Mouse (Mus musculus) gastrocnemius, adult 2 months (tissue): ENCODE measurements around the gene Fbxl18. TPM values are rescaled to one million over a fixed set of nuclear protein-coding genes. Genes with fewer than 3 reads are reported as not detected.

ENCODE experiments used
- DNase-seq: peaks from one replicate; pipeline ENCODE4 v3.0.0; 2022
- H3K27ac ChIP-seq: fragments of 200-600 bp; 2 replicates; pipeline ENCODE4 v1.8.1; 2022; ENCODE audit warnings: mild to moderate bottlenecking
- H3K4me3 ChIP-seq: fragments of 200-600 bp; 2 replicates; pipeline ENCODE4 v1.8.1; 2022; ENCODE audit warnings: mild to moderate bottlenecking, moderate library complexity
- CTCF ChIP-seq: fragments of 200-600 bp; IDR thresholded peaks from 2 replicates; pipeline ENCODE4 v1.8.1; 2022; ENCODE audit warnings: antibody characterized with exemption, mild to moderate bottlenecking, moderate library complexity
- intact Hi-C: fragments of 180-260 bp; cut with DNase I; formaldehyde crosslinking; loops from one replicate; pipeline ENCODE4 v1.15.1; 2025
- total RNA-seq, 2 experiments: library from RNA; stranded (reverse); gene quantifications; 2 replicates each; pipeline ENCODE4 v1.2.3; 2021

Gene Fbxl18
- total RNA-seq, 2 experiments from 2014 or later = 5.8 to 6.2 TPM

DNA sequence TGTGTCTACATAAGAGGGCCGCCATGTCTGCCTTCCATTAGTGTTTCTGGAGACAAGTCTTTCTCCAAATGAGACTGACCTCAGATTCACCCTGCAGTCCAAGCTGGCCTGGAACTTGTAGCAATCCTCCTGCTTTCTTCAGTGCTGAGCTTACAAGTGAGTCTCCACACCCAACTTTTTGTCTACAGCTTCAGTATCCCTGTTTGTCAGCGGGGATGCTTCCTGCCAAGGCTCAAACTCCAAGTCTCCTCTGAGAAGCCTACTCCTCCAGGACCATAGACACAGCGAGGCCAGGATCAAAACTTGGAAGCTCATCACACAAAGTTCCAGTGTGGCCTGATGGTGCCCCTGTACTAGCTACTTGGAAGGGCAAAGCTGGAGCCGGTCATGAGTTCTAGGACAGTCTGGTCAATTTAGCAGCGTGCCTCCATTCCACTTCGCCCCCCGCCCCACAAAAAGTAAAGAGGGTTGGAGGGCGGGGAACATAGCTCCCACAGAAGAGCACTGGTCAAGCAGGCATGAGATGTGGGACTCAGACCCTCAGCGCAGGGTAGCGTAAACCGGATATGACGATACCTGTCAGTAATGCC, 32.2 kb upstream of the Fbxl18 start:
- Histone ChIP-seq H3K27ac (peak overlapping the region; percentile 94), H3K4me3 (no peak overlapping the region)
- intact Hi-C loops = no loop called here
- TF ChIP-seq CTCF = no peak
- no peak for DNase-seq

DNA sequence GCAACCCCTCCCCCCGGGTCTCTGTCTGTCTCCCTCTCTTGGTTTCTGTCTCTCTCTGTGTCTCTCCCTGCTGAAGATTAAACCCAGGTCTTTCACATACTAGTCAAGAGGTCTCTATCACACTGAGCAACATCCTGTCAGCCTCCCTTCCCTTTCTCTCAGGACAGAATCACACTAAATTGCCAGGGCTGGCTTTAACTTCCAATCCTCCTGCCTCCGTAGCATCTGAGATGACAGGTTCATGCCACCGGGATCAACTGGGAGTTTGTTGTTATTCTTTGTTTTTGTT, 31.7 kb upstream of the Fbxl18 start:
- TF ChIP-seq CTCF = no peak
- Histone ChIP-seq H3K27ac (peak overlapping the region; percentile 94), H3K4me3 (no peak overlapping the region; the same call in 1 of the 2 replicates)
- DNase-seq = no peak
- intact Hi-C loops = no loop called here

DNA sequence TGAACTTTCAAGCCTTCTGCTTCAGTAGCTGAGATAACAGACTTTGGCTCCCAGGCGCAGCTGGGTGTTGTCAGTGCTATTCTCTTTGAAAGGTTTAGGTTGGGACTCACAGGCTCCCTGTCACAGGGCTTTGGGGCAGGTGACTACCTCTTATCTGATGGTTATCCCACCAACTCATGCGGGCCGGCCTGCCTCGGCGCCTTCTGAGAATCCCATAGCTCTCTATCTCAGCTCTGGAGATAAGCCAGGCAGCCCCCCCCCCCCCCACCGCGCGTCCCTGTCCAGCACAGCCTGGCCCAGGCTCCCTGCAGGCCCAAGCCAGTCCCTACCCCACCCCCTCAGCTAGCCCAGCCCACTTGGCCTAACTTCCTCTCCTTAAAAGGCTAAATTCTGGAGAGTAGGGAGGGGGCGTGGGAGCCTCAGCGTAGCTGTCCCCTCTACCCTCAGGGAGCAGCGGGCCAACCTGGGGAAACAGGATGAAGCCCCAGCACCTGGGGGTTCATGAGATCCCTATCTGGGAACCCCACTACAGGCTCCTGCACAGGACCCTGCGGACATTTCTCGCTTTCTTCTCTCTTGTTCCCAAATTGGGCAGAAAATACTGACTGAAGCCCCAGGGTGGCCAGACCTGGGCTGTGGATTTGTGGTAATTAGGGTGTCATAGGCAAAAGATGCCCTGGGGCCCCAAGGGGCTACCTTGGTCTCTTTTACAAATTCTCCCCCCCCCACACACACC, 31.2 kb upstream of the Fbxl18 start:
- DNase-seq = peak; percentile 77
- peak overlapping the region; percentile 47 for H3K4me3 ChIP-seq
- intact Hi-C loops = no loop called here
- TF ChIP-seq CTCF = no peak
- H3K27ac ChIP-seq = peak overlapping the region; percentile 94

DNA sequence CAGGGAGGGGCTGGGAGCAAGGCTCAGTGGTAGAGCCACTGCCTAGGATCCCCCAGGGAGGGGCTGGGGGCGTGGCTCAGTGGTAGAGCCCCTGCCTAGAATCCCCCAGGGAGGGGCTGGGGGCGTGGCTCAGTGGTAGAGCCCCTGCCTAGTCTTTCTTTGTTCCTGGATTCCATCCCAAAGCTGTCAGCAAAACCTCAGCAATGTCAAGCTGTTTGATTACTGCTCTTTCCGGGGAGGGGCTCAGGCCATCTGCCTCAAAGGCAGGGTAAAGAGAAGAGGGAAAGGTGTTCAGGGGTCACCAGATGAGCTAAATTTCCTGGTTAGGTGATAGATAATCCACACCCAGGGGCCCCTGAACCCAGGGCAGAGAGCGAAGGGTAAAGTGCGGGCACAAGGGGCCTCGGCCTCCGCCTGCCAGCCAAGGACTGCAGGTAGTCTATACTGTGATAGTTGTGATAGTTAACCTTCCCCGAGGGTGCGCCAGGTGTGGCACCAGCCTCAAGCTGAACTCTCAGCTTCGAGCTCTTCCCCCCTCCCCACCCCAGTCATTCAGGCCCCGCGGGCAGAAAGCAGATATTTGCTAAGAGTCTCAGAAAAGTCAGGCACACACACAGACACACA, 29.2 kb upstream of the Fbxl18 start:
- no peak overlapping the region for H3K4me3 ChIP-seq
- H3K27ac ChIP-seq = no peak overlapping the region
- no peak for DNase-seq
- no peak for TF ChIP-seq CTCF
- intact Hi-C loops = no loop called here

DNA sequence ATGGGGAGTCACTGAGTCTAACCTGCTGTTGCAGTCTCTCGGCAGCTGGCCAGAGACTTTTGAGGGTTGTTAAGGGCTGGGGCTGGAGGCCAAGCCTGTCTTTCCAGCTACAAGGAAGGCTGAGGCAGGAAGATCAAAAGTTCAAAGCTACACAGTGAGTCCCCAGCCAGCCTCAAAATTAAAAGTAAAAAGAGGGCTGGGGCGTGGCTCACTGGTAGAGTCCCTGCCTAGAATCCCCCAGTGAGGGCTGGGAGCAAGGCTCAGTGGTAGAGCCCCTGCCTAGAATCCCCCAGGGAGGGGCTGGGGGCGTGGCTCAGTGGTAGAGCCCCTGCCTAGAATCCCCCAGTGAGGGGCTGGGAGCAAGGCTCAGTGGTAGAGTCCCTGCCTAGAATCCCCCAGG, 28.6 kb upstream of the Fbxl18 start:
- Histone ChIP-seq H3K4me3 (no peak overlapping the region), H3K27ac (no peak overlapping the region)
- intact Hi-C loops = no loop called here
- no peak for DNase-seq
- no peak for TF ChIP-seq CTCF

DNA sequence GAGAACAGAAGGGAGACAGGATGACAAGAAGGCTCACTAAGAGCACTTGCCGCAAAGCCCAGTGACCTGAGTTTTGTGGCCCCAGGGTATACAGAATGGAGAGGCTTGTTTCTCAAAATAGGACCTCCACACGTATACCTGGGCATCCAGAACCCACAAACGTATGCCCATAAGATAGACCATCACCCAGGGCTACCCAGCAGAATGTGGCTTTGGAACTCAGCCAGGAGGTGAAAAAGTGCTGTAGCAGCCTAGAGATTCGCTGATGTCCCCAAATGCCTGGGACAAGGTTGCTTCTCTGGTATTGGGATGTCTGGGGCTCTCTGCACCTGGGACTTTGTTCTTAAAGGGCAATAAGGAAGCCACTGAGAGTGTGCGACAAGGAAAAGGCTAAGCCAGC, 27.0 kb upstream of the Fbxl18 start:
- Histone ChIP-seq H3K4me3 (no peak overlapping the region), H3K27ac (peak overlapping the region; percentile 88)
- intact Hi-C loops = no loop called here
- no peak for TF ChIP-seq CTCF
- DNase-seq = no peak

DNA sequence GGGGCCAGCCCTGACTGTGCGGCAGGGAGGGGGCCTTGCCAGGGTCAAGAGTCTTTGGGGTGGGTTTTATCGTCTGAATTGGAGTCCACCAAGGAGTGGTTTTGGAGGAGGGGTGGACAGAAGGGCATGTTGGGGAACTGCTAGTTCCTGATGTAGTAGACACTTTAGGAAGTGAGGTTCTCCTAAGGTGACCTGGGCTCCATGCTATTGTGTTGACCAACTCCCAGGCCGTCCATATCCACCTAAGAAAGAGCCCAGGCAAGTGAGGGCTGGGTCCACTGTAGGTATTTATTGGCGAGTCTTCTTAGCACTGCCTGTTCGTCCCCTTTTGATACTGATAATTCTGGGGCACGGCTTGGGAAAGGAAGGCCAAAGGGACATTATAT, 25.8 kb upstream of the Fbxl18 start:
- peak overlapping the region; percentile 88 for H3K27ac ChIP-seq
- no peak for TF ChIP-seq CTCF
- intact Hi-C loops = loop anchor here (2.0 kb wide), 1 partner anchor 14 kb away; the partner anchor contains the start of gene Actb
- H3K4me3 ChIP-seq = peak overlapping the region; percentile 6; the same call in 1 of the 2 replicates
- no peak for DNase-seq

DNA sequence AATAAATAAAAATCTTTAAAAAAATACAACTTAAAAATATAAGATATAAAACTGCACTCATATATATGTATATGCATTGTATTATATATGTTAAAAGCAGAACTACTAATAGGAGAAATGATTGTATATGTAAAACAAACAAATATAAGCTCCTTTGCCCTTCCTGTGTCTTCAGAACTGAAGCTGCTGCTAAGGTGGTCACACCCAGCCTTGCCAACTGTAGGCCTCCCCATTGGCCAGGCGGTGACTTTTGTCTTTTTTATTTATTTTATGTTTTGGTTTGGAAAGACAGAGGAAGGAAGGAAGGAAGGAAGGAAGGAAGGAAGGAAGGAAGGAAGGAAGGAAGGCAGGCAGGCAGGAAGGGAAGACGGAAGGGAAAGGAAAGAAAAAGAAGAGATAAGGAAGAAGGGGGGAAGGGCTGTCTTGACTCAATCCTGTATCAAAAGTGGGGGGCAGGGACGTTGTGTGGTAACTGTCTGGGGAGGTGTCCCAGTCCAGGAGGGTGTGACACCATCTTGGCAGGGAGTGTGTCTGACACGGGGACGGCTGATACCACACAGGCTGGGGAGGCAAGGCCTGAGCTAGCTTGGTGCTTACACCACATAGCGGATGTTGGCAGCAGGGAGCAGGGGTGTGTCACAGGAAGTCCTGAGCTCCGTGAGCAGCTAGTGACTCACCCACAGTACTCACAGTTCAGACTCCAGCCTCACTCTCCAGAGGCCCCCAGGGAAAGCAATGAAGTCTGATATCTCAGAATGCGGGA, 25.3 kb upstream of the Fbxl18 start:
- H3K4me3 ChIP-seq = peak overlapping the region; percentile 6; the same call in 1 of the 2 replicates
- TF ChIP-seq CTCF = no peak
- peak overlapping the region; percentile 88 for H3K27ac ChIP-seq
- intact Hi-C loops = loop anchor here (2.0 kb wide), 1 partner anchor 14 kb away; the partner anchor contains the start of gene Actb
- DNase-seq = peak; percentile 90

DNA sequence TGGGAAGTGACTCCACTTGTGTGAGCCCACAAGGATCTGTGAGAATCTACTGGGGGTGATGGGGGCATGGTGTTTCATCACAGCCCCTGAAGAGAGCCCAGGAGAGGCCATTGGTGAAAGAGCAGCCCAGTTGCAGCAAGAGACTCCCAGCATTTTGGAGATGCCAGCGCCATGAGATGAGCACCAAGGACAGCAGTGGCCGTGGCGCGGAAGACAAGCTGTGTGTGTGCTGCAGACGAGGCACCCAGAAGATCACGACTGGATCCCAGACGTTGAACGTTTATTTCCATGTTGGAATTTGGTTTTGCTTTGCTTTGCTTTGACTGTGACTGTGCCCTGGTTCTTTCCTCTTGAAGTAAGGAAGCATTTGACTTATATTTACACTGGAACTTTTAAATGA, 22.2 kb upstream of the Fbxl18 start:
- H3K27ac ChIP-seq = peak overlapping the region; percentile 89
- DNase-seq = no peak
- intact Hi-C loops = no loop called here
- H3K4me3 ChIP-seq = no peak overlapping the region
- TF ChIP-seq CTCF = no peak

DNA sequence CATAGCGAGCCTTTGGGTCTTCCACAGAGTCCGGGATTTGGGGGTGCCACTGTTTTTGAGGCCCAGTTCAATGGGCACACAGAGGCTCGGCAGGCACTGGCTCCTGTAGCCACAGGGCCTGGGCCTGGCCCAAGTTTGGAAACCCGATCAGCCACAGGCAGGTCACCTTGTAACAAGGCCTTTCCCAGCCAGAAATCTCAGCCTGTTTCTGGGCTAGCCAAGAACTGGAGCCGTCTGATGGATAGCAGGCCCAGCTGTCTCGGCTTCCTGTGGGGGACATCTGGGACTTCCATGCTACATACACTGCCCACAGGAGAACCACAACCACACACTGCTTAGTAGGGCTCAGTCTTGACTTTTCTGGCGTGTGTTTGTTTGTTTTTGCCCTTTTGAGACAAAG, 21.4 kb upstream of the Fbxl18 start:
- peak; percentile 92 for DNase-seq
- intact Hi-C loops = no loop called here
- H3K4me3 ChIP-seq = peak overlapping the region; percentile 22; the same call in 1 of the 2 replicates
- peak overlapping the region; percentile 89 for H3K27ac ChIP-seq
- no peak for TF ChIP-seq CTCF

DNA sequence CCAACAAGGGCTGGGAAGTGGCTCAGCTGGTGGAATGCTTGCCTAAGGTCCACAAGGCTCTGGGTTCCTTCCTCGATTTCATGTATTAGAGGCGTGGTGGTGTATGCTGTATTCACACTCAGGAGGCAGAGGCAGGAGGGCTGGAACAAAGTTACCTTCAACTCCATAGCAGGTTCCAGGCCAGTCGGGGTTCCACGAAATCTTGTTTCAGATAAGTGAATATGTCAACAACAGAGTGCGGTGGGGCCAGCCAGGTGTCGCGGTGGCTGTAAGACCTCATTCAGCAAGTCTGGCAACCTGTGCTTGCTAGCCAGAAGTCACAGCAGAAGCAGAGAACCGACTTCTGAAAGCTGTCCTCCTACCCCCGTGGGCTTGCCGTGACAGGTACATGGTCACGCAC, 20.0 kb upstream of the Fbxl18 start:
- intact Hi-C loops = no loop called here
- TF ChIP-seq CTCF = no peak
- DNase-seq = no peak
- Histone ChIP-seq H3K4me3 (no peak overlapping the region), H3K27ac (peak overlapping the region; percentile 89)

DNA sequence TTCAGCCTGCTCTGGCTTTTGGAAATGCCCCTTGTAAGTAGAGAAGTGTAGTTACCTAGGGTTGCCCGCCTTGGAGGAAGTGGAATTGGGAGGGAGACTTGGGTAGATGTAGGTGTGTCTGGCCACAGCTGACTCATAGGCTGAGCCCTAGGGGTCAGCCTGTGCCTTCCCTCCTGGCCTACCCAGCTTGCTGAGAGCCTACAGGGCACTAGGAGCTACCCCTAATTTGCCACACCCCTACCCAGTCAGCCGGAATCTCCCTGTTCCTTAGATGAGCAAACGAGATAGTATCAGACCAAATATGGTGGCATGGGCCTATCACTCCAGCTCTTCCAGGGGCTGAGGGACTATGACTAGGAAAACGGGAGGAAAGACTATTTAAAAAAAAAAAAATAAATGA, 17.5 kb upstream of the Fbxl18 start:
- DNase-seq = no peak

DNA sequence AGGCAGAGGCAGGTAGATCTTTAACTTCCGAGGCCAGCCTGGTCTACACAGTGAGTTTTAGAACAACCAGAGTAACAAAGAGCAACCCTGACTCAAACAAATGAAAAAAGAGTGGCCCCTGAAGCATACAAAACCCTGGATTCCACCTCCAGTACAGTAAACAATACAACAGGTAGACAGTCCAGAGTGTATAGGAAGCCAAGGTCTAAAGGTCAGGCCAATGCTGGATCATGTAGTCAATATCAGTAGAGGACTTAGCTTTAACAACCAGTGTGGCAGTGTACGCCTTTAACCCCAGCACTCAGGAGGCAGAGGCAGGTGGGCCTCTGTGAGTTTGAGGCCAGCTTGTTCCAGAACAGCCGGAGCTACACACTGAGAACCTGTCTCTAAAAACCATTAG, 17.1 kb upstream of the Fbxl18 start:
- intact Hi-C loops = no loop called here
- Histone ChIP-seq H3K27ac (peak overlapping the region; percentile 56; the same call in 1 of the 2 replicates), H3K4me3 (no peak overlapping the region)
- no peak for DNase-seq
- TF ChIP-seq CTCF = no peak

More for the DNA sequence above, 17.5 kb upstream of the Fbxl18 start:
- Histone ChIP-seq H3K27ac (peak overlapping the region; percentile 56; the same call in 1 of the 2 replicates), H3K4me3 (no peak overlapping the region)
- no peak for TF ChIP-seq CTCF
- intact Hi-C loops = no loop called here
